Mouse (Mus musculus) Patski (cell line): ENCODE measurements around the gene Cyb5b. TPM values are rescaled to one million over a fixed set of nuclear protein-coding genes. Genes with fewer than 3 reads are reported as not detected.

Experiments
- ATAC-seq: fragments of 100-300 bp; one replicate; pipeline ENCODE4 v1.8.0; 2021
- CTCF ChIA-PET: fragments of 350-600 bp; sonication (Branson Sonifier 250); formaldehyde crosslinking; loops from one replicate; lab custom pipeline; 2022; ENCODE audit warnings: inconsistent platforms; lab: Charles Lee
- POLR2A ChIA-PET: fragments of 350-600 bp; sonication (Branson Sonifier 250); formaldehyde crosslinking; loops from one replicate; lab custom pipeline; 2022; ENCODE audit warnings: antibody characterized with exemption, inconsistent platforms; lab: Charles Lee
- DNase-seq: peaks from one replicate; pipeline ENCODE4 v3.0.0-alpha.2; 2011; ENCODE audit warnings: low read depth, low spot score
- H3K27me3 ChIP-seq: fragments of 371-371 bp; one replicate; pipeline ENCODE4 v1.5.1; 2021
- CTCF ChIP-seq: fragments of 100-300 bp; IDR thresholded peaks from one replicate; pipeline ENCODE4 v1.5.1; 2021
- in situ Hi-C: fragments of 300-500 bp; cut with MboI; formaldehyde crosslinking; loops from 3 replicates; pipeline ENCODE4 v1.11.1; 2018; ENCODE audit warnings: low pct_unique_long_range_greater_than_20kb, mixed read lengths
- polyA plus RNA-seq: library from polyadenylated mRNA; unstranded; gene quantifications from one replicate; pipeline ENCODE4 v1.2.3, GENCODE M21; 2021

The Cyb5b gene
- polyA plus RNA-seq, 1 experiment from 2014 or later, result 136 TPM

GRCm38 (mm10) chr8:107164251-107164773 is 13.9 kb downstream of the Cyb5b start:
- ChIA-PET CTCF (interaction anchor here (0.7 kb wide), 2 partner anchors 12 to 35 kb away, joined by 3 read pairs; no protein-coding TSS in a partner anchor), POLR2A (no interaction called here)
- in situ Hi-C loops, result no loop called here
- DNase-seq (no peak), ATAC-seq (no peak)
- no peaks in the 10 kb centered on the region for H3K27me3 ChIP-seq
- TF ChIP-seq CTCF, result no peak

GRCm38 (mm10) chr8:107165745-107166144 is 15.3 kb downstream of the Cyb5b start:
- no peak for TF ChIP-seq CTCF
- POLR2A ChIA-PET, result interaction anchor here (0.5 to 1.5 kb wide), 4 partner anchors 9 to 127 kb away, joined by 3 to 6 read pairs (median 4); no protein-coding TSS in a partner anchor
- DNase-seq (no peak), ATAC-seq (no peak)
- in situ Hi-C loops, result no loop called here
- CTCF ChIA-PET, result interaction anchor here (0.8 to 1.3 kb wide), 2 partner anchors 12 to 37 kb away, joined by 3 read pairs; no protein-coding TSS in a partner anchor
- no peaks in the 10 kb centered on the region for H3K27me3 ChIP-seq

GRCm38 (mm10) chr8:107167848-107168247 is 17.4 kb downstream of the Cyb5b start:
- ChIA-PET POLR2A (no interaction called here), CTCF (no interaction called here)
- no peaks in the 10 kb centered on the region for H3K27me3 ChIP-seq
- in situ Hi-C loops, result no loop called here
- no peak for TF ChIP-seq CTCF
- ATAC-seq (no peak), DNase-seq (no peak)

DNA sequence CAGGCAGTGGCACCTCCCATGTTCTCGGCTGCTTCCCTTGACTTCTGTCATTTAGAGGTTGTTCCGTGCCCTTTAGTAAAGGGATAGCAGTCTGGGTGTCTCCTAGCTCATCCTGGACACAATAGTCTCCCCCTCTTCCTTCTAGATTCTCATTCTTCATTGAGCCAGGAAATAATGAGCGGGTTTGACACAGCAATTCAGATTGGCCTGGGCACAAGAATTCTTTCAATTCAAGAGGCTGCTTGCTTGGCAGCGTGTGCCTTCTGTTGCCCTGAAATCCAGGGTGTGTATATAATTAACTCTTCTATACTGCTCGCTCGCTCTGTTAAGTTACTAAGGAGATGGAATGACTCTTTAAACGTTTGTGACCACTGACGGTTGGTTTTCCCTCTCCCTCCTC is 21.7 kb downstream of the Cyb5b start:
- H3K27me3 ChIP-seq, result no peaks in the 10 kb centered on the region
- no peak for DNase-seq
- ATAC-seq, result no peak
- ChIA-PET POLR2A (no interaction called here), CTCF (interaction anchor here (1.3 kb wide), 1 partner anchor 11 kb away, joined by 3 read pairs; no protein-coding TSS in a partner anchor)
- TF ChIP-seq CTCF, result no peak
- in situ Hi-C loops, result no loop called here

- no peak for TF ChIP-seq CTCF
- ATAC-seq, result no peak
- ChIA-PET CTCF (interaction anchor here (1.1 to 2.2 kb wide), 5 partner anchors 10 to 58 kb away, joined by 3 to 10 read pairs (median 4); no protein-coding TSS in a partner anchor), POLR2A (interaction anchor here (1.0 kb wide), 1 partner anchor 14 kb away, joined by 3 read pairs; no protein-coding TSS in a partner anchor)
- in situ Hi-C loops, result no loop called here
- DNase-seq, result no peak
- H3K27me3 ChIP-seq, result no peaks in the 10 kb centered on the region
Observed at GRCm38 (mm10) chr8:107172969-107173645, 22.7 kb downstream of the Cyb5b start.

GRCm38 (mm10) chr8:107181122-107181521 is 30.7 kb downstream of the Cyb5b start:
- DNase-seq (no peak), ATAC-seq (no peak)
- ChIA-PET CTCF (no interaction called here), POLR2A (no interaction called here)
- no peak for TF ChIP-seq CTCF
- in situ Hi-C loops, result loop anchor here (25.0 kb wide), 1 partner anchor 131 kb away; no protein-coding TSS in a partner anchor
- no peaks in the 10 kb centered on the region for H3K27me3 ChIP-seq

- DNase-seq, result no peak
- TF ChIP-seq CTCF, result no peak
- no peaks in the 10 kb centered on the region for H3K27me3 ChIP-seq
- ChIA-PET CTCF (interaction anchor here (0.9 kb wide), 1 partner anchor 11 kb away, joined by 3 read pairs; no protein-coding TSS in a partner anchor), POLR2A (interaction anchor here (0.6 kb wide), 1 partner anchor 16 kb away, joined by 5 read pairs; no protein-coding TSS in a partner anchor)
- in situ Hi-C loops, result loop anchor here (25.0 kb wide), 1 partner anchor 127 kb away; no protein-coding TSS in a partner anchor
- no peak for ATAC-seq
Observed at GRCm38 (mm10) chr8:107184996-107185395, 34.6 kb downstream of the Cyb5b start.

GRCm38 (mm10) chr8:107186659-107187390 is 36.4 kb downstream of the Cyb5b start:
- DNase-seq (no peak), ATAC-seq (no peak)
- in situ Hi-C loops, result loop anchor here (25.0 kb wide), 1 partner anchor 125 kb away; no protein-coding TSS in a partner anchor
- H3K27me3 ChIP-seq, result no peaks in the 10 kb centered on the region
- no peak for TF ChIP-seq CTCF
- ChIA-PET POLR2A (interaction anchor here (0.5 to 1.0 kb wide), 4 partner anchors 18 to 1023 kb away, joined by 3 to 7 read pairs (median 4); no protein-coding TSS in a partner anchor), CTCF (interaction anchor here (0.9 to 2.2 kb wide), 8 partner anchors 10 to 153 kb away, joined by 3 to 6 read pairs (median 4); no protein-coding TSS in a partner anchor)

DNA sequence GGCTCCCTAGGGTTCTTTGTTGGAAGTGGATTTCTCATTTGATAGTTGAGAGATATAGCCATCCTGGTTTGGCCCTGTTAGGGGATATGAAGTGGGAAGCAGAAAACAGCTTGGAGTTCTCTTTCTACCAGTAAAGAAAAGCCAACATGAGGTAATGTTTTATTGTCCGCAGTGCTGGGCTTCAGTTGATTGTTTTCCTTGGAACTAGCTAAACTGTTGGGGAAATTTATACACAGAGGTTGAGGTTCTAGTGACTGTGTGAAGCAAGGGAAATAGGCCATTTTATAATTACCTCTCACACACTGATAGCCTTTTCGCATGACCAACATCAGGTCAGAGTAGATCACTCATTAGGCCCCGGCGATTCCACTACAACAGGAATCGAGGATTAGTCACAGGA is 37.2 kb downstream of the Cyb5b start:
- DNase-seq (no peak), ATAC-seq (no peak)
- ChIA-PET POLR2A (interaction anchor here (0.5 kb wide), 1 partner anchor 1024 kb away, joined by 3 read pairs; no protein-coding TSS in a partner anchor), CTCF (interaction anchor here (1.1 to 2.2 kb wide), 6 partner anchors 10 to 152 kb away, joined by 3 to 6 read pairs (median 4); no protein-coding TSS in a partner anchor)
- no peaks in the 10 kb centered on the region for H3K27me3 ChIP-seq
- in situ Hi-C loops, result loop anchor here (25.0 kb wide), 1 partner anchor 125 kb away; no protein-coding TSS in a partner anchor
- no peak for TF ChIP-seq CTCF

GRCm38 (mm10) chr8:107192631-107193030 is 42.2 kb downstream of the Cyb5b start:
- no peaks in the 10 kb centered on the region for H3K27me3 ChIP-seq
- POLR2A ChIA-PET, result no interaction called here
- TF ChIP-seq CTCF, result no peak
- no peak for ATAC-seq
- in situ Hi-C loops, result loop anchor here (25.0 kb wide), 1 partner anchor 120 kb away; no protein-coding TSS in a partner anchor
- no peak for DNase-seq
- CTCF ChIA-PET, result no interaction called here
